Mouse (Mus musculus) bone marrow macrophage, adult 2 months (primary cell): Measurements from ENCODE around the gene Atp6v0e. TPM values are rescaled to one million over a fixed set of nuclear protein-coding genes. Genes with fewer than 3 reads are reported as not detected.

ENCODE experiments used
- H3K27ac ChIP-seq: 2 replicates; pipeline ENCODE4 v1.5.1; 2012; ENCODE audit warnings: low read depth, low read length; ENCODE audit not compliant: insufficient read depth
- H3K4me1 ChIP-seq: 2 replicates; pipeline ENCODE4 v1.6.1; 2012; ENCODE audit warnings: low read length; ENCODE audit not compliant: control insufficient read depth, insufficient read depth
- H3K4me3 ChIP-seq: 2 replicates; pipeline ENCODE4 v1.5.1; 2012; ENCODE audit warnings: mild to moderate bottlenecking, low read length, moderate library complexity; ENCODE audit not compliant: insufficient read depth
- CTCF ChIP-seq: IDR thresholded peaks from 2 replicates; pipeline ENCODE4 v1.5.1; 2012; ENCODE audit warnings: low read depth, mild to moderate bottlenecking, low read length, moderate library complexity
- POLR2A ChIP-seq: IDR thresholded peaks from 2 replicates; pipeline ENCODE4 v1.6.1; 2012; ENCODE audit warnings: mild to moderate bottlenecking, low read depth, low read length, borderline replicate concordance
- polyA plus RNA-seq: library from polyadenylated mRNA; stranded (reverse); fragments of >200 nt; gene quantifications from 2 replicates; pipeline ENCODE4 v1.2.4, GENCODE M21; 2012; ENCODE audit not compliant: missing spikeins, insufficient read depth, insufficient read length

Atp6v0e gene
- polyA plus RNA-seq, 1 experiment, result 298 TPM

DNA sequence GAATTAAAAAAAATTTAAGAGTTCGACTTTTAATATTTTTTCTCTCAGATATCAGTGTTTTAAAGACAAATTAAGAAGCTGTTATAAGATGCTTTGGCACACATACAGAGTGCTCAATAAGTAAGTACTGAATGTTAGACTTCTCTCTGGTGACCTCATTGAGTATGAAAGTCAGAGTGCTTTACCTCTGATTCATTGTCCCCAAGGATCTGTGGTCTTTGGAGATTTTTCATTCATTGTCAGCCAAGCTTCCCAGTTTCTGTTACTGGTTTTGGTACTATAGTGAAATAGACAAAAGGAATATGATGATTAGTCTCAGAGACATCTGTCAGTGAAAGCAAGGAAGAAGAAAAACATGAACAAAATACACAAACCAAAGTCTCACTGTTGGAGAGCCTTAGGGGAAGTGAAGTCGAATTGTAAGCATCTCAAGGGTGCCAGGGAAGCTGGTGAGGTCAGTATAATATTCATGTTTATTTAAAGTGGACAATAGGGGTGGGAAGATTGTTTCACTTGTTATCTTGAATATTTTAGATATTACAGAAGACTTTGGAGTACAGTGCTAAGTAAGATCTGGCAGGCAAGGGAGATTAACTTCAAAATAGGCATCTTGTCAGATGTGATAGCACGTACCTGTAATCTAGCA lies 64.2 kb downstream of the Atp6v0e start:
- TF ChIP-seq CTCF (no peak), POLR2A (no peak)
- Histone ChIP-seq H3K27ac (no peak overlapping the region), H3K4me3 (no peak overlapping the region), H3K4me1 (peaks cover 21% of the 10 kb centered on the region)

DNA sequence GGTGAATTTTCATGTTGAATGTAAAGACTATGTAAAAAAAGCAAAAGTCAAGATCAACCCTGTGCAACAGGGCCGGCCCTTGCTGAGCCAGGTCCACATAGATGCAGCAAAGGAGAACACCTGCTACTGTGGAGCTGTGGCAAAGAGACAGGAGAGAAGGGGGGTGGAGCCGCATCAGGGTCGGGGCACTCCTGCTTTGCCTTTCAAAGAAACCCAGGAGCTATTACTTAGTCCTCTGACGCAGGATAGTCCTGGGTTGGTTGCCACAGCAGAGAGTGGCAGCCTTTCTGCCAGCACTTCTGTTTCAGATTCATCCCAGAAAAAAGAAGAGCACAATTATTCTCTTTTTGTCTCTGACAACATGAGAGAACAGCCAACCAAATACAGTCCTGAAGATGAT lies 79.5 kb downstream of the Atp6v0e start:
- Histone ChIP-seq H3K4me3 (no peak overlapping the region), H3K27ac (no peak overlapping the region), H3K4me1 (peaks cover 10% of the 10 kb centered on the region)
- no peak for TF ChIP-seq POLR2A
- TF ChIP-seq CTCF, result no peak

DNA sequence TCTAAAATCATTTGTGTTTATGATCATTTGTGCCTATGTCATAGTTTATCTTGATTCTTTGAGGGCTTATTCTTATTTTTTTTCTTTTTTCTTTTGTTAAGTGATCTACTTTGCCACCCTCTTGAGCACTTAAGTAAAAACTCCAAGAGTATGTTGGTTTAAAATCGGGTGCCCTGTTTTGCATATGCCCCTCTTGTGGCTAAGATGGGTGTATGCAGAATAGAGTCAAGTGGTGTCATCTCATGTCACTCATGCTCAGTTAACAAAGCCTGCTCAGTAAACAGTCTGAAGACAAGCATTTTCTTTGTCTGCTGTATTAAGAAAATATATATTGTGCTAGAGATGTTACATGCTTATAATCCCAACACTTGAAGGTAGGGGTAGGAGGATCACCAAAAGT lies 80.3 kb downstream of the Atp6v0e start:
- Histone ChIP-seq H3K27ac (no peak overlapping the region), H3K4me1 (peaks cover 5% of the 10 kb centered on the region), H3K4me3 (no peak overlapping the region)
- TF ChIP-seq POLR2A, result no peak
- no peak for TF ChIP-seq CTCF

Other genes starting within 250 kb of the Atp6v0e start
- gene Neurl1b, start 248.4 kb upstream of the Atp6v0e start, polyA plus RNA-seq, result 6.6 and 7.9 TPM in 2 replicates
- 30.6 and 37.2 TPM in 2 replicates for gene Ergic1, start 101.7 kb upstream of the Atp6v0e start, polyA plus RNA-seq
- gene Dusp1, start 101.1 kb upstream of the Atp6v0e start, polyA plus RNA-seq, result 25.8 and 32.2 TPM in 2 replicates
- gene Crebrf, start 52.4 kb downstream of the Atp6v0e start, polyA plus RNA-seq, result 47.9 and 55.0 TPM in 2 replicates
- gene Bnip1, start 117.8 kb downstream of the Atp6v0e start, polyA plus RNA-seq, result 25.0 and 25.5 TPM in 2 replicates
- gene Nkx2-5, start 181.8 kb downstream of the Atp6v0e start, polyA plus RNA-seq, result not detected in 2 replicates